Mouse (Mus musculus): ENCODE results near the gene Ssxb10. TPM values are rescaled to one million over a fixed set of nuclear protein-coding genes. Genes with fewer than 3 reads are reported as not detected.
"Not testable (repeated sequence)": the region's sequence is repeated elsewhere in the genome, so short reads cannot be mapped to it uniquely, and the experiment has no call there.

Gene Ssxb10
- not detected in 2 replicates for polyA plus RNA-seq (2012; ENCODE audit: insufficient read depth, low replicate concordance)

DNA sequence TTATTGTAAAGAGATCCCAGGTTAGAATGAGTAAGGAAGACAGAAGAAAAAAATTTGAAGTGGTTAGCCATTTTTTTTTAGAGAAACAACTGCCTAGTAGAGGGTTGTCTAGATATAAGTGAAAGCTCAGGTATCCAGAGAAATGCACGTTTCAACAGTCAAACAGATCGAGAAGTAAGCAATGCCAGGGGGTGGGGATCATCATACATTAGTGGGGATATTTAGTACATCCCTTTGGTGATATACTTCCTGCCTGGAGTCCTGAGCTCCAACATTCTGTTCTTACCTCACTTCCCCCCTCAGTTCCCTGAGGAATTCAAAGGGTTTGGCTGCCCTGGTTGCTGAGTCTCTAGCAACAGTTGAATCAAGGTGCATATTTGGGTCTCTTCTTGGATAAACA, at the start of gene Ssxb10:
Gene Ssxb10 (plus strand): TSS at position 301 of the 400 bp plus-strand sequence.
- H3K4me3 ChIP-seq (replicated peaks) = no peak within 1 kb of the TSS
- H3K4me1 ChIP-seq = no peaks in the 10 kb centered on the region
- peaks cover 15% of the 10 kb centered on the region for H3K9me3 ChIP-seq
- TF ChIP-seq FLI1 (IDR thresholded peaks at IDR 0.05; ENCODE audit: low read length) (no peak), GATA1 (IDR thresholded peaks at IDR 0.05; ENCODE audit: borderline replicate concordance, low read length) (no peak)
- no peaks in the 10 kb centered on the region for H3K36me3 ChIP-seq (replicated peaks; ENCODE audit: low read length)
- no peaks in the 10 kb centered on the region for H3K27me3 ChIP-seq (replicated peaks)

GRCm38 (mm10) chrX:8288621-8289020, 38.6 kb upstream of the Ssxb10 start:
- no peak overlapping the region for H3K4me3 ChIP-seq (replicated peaks)
- no peaks in the 10 kb centered on the region for H3K27me3 ChIP-seq (replicated peaks)
- H3K4me1 ChIP-seq = no peaks in the 10 kb centered on the region
- H3K9me3 ChIP-seq = peaks cover 4% of the 10 kb centered on the region
- no peaks in the 10 kb centered on the region for H3K36me3 ChIP-seq (replicated peaks; ENCODE audit: low read length)
- TF ChIP-seq FLI1 (IDR thresholded peaks at IDR 0.05; ENCODE audit: low read length) (no peak), GATA1 (IDR thresholded peaks at IDR 0.05; ENCODE audit: borderline replicate concordance, low read length) (no peak)

GRCm38 (mm10) chrX:8309302-8309701, 17.9 kb upstream of the Ssxb10 start:
- H3K9me3 ChIP-seq = no peaks in the 10 kb centered on the region
- no peak for TF ChIP-seq GATA1 (IDR thresholded peaks at IDR 0.05; ENCODE audit: borderline replicate concordance, low read length)
- no peak for TF ChIP-seq FLI1 (IDR thresholded peaks at IDR 0.05; ENCODE audit: low read length)
- no peak overlapping the region for H3K4me3 ChIP-seq (replicated peaks)
- no peaks in the 10 kb centered on the region for H3K36me3 ChIP-seq (replicated peaks; ENCODE audit: low read length)
- no peaks in the 10 kb centered on the region for H3K4me1 ChIP-seq
- no peaks in the 10 kb centered on the region for H3K27me3 ChIP-seq (replicated peaks)

DNA sequence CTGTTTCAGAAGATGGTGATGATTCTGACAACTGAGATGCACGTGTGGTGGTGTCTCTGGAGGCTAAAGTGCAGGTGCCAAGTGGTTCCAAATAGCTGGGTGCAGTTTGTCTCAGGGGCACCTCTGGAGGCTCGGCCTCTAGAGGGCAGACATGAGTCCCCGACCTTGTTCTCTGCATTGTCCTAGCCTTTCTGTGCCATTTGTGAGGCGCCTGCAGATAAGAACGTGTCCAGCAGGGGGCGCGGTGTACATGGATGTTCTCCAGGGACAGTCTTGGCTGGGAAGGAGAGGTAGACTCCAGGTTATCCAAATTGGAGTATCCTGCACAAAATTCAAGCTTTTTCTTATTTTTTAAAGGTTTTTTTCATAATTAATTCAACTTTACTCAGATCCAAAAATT, 12.3 kb upstream of the Ssxb10 start:
- H3K36me3 ChIP-seq (replicated peaks; ENCODE audit: low read length); H3K4me1 ChIP-seq; H3K4me3 ChIP-seq (replicated peaks); H3K27me3 ChIP-seq (replicated peaks); H3K9me3 ChIP-seq: not testable (repeated sequence)

GRCm38 (mm10) chrX:8366678-8367077, 39.5 kb downstream of the Ssxb10 start, which contains the start of gene Ssxb9:
TSS of gene Ssxb9 (plus strand) at chrX:8366978.
- H3K4me1 ChIP-seq; H3K9me3 ChIP-seq; H3K4me3 ChIP-seq (replicated peaks); H3K27me3 ChIP-seq (replicated peaks); H3K36me3 ChIP-seq (replicated peaks; ENCODE audit: low read length): not testable (repeated sequence)

Other genes with a start within 250 kb of the Ssxb10 start
- gene Was, start 236.9 kb upstream of the Ssxb10 start, polyA plus RNA-seq (2012; ENCODE audit: insufficient read depth, low replicate concordance) = 450 and 808 TPM in 2 replicates
- 23.4 and 38.2 TPM in 2 replicates for gene Wdr13, start 194.5 kb upstream of the Ssxb10 start, polyA plus RNA-seq (2012; ENCODE audit: insufficient read depth, low replicate concordance)
- 3.2 and 96.3 TPM in 2 replicates for gene Rbm3, start 181.5 kb upstream of the Ssxb10 start, polyA plus RNA-seq (2012; ENCODE audit: insufficient read depth, low replicate concordance)
- 1.7 and 3.1 TPM in 2 replicates for gene Tbc1d25, start 151.2 kb upstream of the Ssxb10 start, polyA plus RNA-seq (2012; ENCODE audit: insufficient read depth, low replicate concordance)
- gene Ebp, start 133.9 kb upstream of the Ssxb10 start, polyA plus RNA-seq (2012; ENCODE audit: insufficient read depth, low replicate concordance) = 3.7 and 5.7 TPM in 2 replicates
- gene Porcn, start 120.9 kb upstream of the Ssxb10 start, polyA plus RNA-seq (2012; ENCODE audit: insufficient read depth, low replicate concordance) = 2.0 and 4.0 TPM in 2 replicates
- gene Ftsj1, start 75.0 kb upstream of the Ssxb10 start, polyA plus RNA-seq (2012; ENCODE audit: insufficient read depth, low replicate concordance) = 4.6 and 23.7 TPM in 2 replicates
- gene Slc38a5, start 56.3 kb upstream of the Ssxb10 start, polyA plus RNA-seq (2012; ENCODE audit: insufficient read depth, low replicate concordance) = 0.06 TPM in 1 of 2 replicates, not detected in the other
- gene Ssxb9, start 39.6 kb downstream of the Ssxb10 start, polyA plus RNA-seq (2012; ENCODE audit: insufficient read depth, low replicate concordance) = not detected in 2 replicates
- gene Ssxb1, start 85.9 kb downstream of the Ssxb10 start, polyA plus RNA-seq (2012; ENCODE audit: insufficient read depth, low replicate concordance) = not detected in 2 replicates
- gene Ssxb2, start 134.3 kb downstream of the Ssxb10 start, polyA plus RNA-seq (2012; ENCODE audit: insufficient read depth, low replicate concordance) = not detected in 2 replicates
- not detected in 2 replicates for gene Gm14459, start 197.5 kb downstream of the Ssxb10 start, polyA plus RNA-seq (2012; ENCODE audit: insufficient read depth, low replicate concordance)
- gene Ssxb6, start 220.8 kb downstream of the Ssxb10 start, polyA plus RNA-seq (2012; ENCODE audit: insufficient read depth, low replicate concordance) = not detected in 2 replicates